Mouse (Mus musculus) sigmoid colon, adult 10 weeks (tissue): ENCODE results near the gene Abhd14a. TPM values are rescaled to one million over a fixed set of nuclear protein-coding genes. Genes with fewer than 3 reads are reported as not detected.

ENCODE experiments used
- polyA plus RNA-seq: library from polyadenylated mRNA; stranded (reverse); fragments of 350-450 nt; fragmentation: Illumina TruSeq; extraction: RNeasy Lipid Tissue Mini Kit (QIAGEN cat#74804); gene quantifications from one replicate; pipeline ENCODE4 v1.2.3, GENCODE M21; 2014; ENCODE audit warnings: low read depth, low replicate concordance

Abhd14a gene
- 2.9 TPM for polyA plus RNA-seq

DNA sequence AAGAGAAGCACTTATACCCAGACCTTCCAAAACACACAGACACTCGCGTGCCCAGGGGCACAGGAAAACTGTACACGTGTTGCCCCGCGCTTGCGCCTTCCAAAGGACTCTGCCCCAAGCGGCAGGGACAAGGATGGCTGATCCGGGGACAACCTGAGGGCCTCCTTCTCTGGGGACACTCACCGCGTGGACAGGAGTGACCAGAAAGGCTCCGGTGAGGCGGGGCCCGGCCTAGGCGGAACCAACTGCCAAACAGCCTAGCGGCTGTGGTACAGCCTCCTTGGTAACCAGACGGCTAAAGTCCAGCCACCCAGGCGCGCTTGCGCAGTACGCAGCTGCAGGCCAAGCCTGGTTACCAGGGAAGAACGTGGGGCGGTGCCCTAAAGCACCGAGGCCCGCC, at the start of gene Abhd14a, which contains the start of gene Abhd14b:
TSS of gene Abhd14a (minus strand) at position 331 of the 400 bp plus-strand sequence.
TSS of gene Abhd14b (plus strand) at position 112 of the 400 bp plus-strand sequence.

GRCm38 (mm10) chr9:106476924-106477484, 29.5 kb upstream of the Abhd14a start, which contains the start of gene Parp3:
Gene Parp3, minus strand, starts transcription at chr9:106476949.

DNA sequence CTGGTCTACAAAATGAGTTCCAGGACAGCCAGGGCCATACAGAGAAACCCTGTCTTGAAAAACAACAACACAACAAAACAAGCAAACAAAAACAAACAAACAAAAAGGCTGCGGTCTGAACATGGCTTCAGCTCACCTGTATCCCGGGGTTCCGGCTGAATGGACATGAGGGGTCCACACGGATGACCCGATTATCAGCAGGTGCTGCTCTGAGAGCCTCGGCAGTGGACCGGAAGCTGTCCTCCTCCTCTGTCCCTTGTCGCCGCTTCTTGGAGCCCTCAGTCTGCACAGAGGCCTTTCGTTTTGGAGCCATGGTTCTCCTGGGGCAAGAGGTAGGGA, 28.2 kb upstream of the Abhd14a start, which contains the start of gene Rrp9:
TSS of gene Rrp9 (plus strand) at position 301 of the 339 bp plus-strand sequence.

DNA sequence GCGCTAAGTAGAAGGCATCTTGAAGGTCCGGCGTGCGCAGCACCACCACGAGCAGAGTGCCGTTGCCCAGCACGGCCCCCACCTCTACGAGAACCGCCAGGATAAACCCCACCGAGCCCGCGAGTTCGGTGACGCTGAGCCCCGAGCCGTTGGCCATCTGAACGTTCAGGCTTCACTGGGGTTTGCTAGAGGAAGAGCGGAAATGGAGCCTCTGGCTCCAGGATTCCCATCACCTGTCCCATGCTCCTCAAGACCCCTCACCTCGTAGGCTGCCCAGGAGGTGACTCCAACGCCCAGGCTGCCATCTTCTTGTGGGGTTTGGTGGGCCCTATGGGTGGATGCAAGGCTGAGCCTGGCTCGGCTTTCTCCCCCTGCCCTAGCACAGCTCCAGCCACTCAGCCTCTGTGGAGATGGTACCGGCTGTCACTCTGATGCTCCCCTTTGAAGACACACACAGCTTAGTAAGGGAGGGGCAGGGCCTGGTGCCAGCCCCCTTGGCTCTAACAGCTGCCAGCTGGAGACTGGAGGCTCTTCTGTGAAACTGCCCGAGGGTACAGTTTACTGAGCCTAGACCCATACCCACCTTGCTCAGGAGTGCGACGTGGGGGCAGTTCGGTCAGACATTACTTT, 18.2 kb upstream of the Abhd14a start, which contains the start of gene Gpr62:
TSS of gene Gpr62 (minus strand) at position 368 of the 630 bp plus-strand sequence.

DNA sequence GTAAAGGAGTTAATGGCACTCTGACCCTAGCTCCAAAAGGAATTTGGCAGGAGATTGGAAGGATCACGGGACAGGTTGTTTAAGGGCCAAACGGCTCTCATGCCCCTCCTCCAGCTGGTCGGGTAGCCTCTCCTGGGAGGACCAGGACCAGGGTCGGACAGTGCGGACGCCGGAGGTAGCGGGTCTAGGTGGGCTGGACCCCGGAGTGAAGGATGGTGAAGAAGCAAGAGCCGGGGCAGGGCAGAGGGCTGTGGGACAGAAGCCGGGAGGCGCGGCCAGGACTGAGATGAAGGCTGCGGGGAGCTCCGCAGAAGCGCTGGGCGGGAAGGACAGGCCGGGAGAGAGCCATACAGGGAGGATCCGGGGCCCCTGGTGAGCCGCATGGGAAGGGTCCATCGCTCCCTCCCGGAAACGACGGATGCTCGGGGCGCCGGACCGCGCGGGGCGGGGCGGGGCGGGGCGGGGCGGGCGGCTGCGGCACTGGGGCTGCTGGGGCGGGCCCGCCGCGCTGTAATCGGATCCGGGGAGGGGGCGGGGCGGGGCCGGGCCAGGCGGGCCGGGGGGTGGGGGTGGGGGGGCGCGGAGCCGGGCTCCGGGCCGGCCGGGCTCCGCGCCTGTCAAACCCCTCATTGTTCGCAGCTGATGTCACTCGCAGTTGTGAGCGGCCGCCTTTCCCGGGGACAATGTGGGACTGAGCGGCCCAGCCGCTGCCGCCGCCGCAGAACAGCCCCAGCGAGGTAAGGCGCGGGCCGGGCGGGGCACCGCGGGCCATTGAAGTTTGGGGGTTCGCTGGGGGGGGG, 6.0 kb upstream of the Abhd14a start, which contains the start of gene Pcbp4:
TSS of gene Pcbp4 (plus strand) at position 21 of the 800 bp plus-strand sequence.

GRCm38 (mm10) chr9:106429221-106430014, 18.1 kb downstream of the Abhd14a start, which contains the start of gene Rpl29:
Gene Rpl29, plus strand, starts transcription at chr9:106429454.

Other genes starting within 250 kb of the Abhd14a start
- gene Ppm1m, start 247.9 kb downstream of the Abhd14a start, polyA plus RNA-seq = 2.3 TPM
- gene Twf2, start 244.6 kb downstream of the Abhd14a start, polyA plus RNA-seq = not detected
- gene Tlr9, start 225.1 kb downstream of the Abhd14a start, polyA plus RNA-seq = not detected
- gene Alas1, start 199.0 kb downstream of the Abhd14a start, polyA plus RNA-seq = 41.9 TPM
- gene Poc1a, start 166.6 kb downstream of the Abhd14a start, polyA plus RNA-seq = 2.1 TPM
- gene Dusp7, start 79.0 kb downstream of the Abhd14a start, polyA plus RNA-seq = 15.3 TPM
- 46.6 TPM for gene Rpl29, start 18.2 kb downstream of the Abhd14a start, polyA plus RNA-seq
- 2.6 TPM for gene Acy1, start 9.4 kb downstream of the Abhd14a start, polyA plus RNA-seq
- gene Abhd14b, start 219 bp downstream of the Abhd14a start, polyA plus RNA-seq = 22.5 TPM
- gene Pcbp4, start 5.6 kb upstream of the Abhd14a start, polyA plus RNA-seq = 1.1 TPM
- not detected for gene Gpr62, start 18.3 kb upstream of the Abhd14a start, polyA plus RNA-seq
- gene Rrp9, start 28.3 kb upstream of the Abhd14a start, polyA plus RNA-seq = not detected
- 11.2 TPM for gene Parp3, start 29.3 kb upstream of the Abhd14a start, polyA plus RNA-seq
- not detected for gene Iqcf1, start 52.3 kb upstream of the Abhd14a start, polyA plus RNA-seq
- gene Iqcf5, start 66.9 kb upstream of the Abhd14a start, polyA plus RNA-seq = not detected
- gene Iqcf3, start 114.0 kb upstream of the Abhd14a start, polyA plus RNA-seq = not detected
- gene Iqcf4, start 123.3 kb upstream of the Abhd14a start, polyA plus RNA-seq = not detected
- gene Iqcf6, start 178.9 kb upstream of the Abhd14a start, polyA plus RNA-seq = not detected
- not detected for gene Grm2, start 208.4 kb upstream of the Abhd14a start, polyA plus RNA-seq
- 2.6 TPM for gene Tex264, start 238.2 kb upstream of the Abhd14a start, polyA plus RNA-seq